Mouse (Mus musculus) liver, adult 2 months (tissue): Measurements from ENCODE around the gene Adgre5. TPM values are rescaled to one million over a fixed set of nuclear protein-coding genes. Genes with fewer than 3 reads are reported as not detected.

Experiments used
- DNase-seq: peaks from one replicate; pipeline ENCODE4 v3.0.0-alpha.2; 2011; ENCODE audit warnings: low read depth, low spot score; ENCODE audit errors: extremely low read depth
- H3K27ac ChIP-seq: fragments of 200-500 bp; replicated peaks from 2 replicates; pipeline ENCODE4 v1.5.1; 2012; ENCODE audit warnings: low read depth, mild to moderate bottlenecking, control low read depth, inconsistent platforms, low read length; ENCODE audit not compliant: insufficient read depth
- H3K27me3 ChIP-seq: fragments of 200-500 bp; 2 replicates; pipeline ENCODE4 v1.6.1; 2012; ENCODE audit warnings: mild to moderate bottlenecking, moderate library complexity, low read length, inconsistent platforms; ENCODE audit not compliant: control insufficient read depth, insufficient read depth
- H3K36me3 ChIP-seq: fragments of 200-500 bp; 2 replicates; pipeline ENCODE4 v1.6.1; 2012; ENCODE audit warnings: low read length, inconsistent platforms; ENCODE audit not compliant: control insufficient read depth, insufficient read depth
- H3K4me1 ChIP-seq: fragments of 200-500 bp; 2 replicates; pipeline ENCODE4 v1.6.1; 2011; ENCODE audit warnings: low read length; ENCODE audit not compliant: control insufficient read depth, insufficient read depth
- H3K4me3 ChIP-seq: fragments of 200-500 bp; 2 replicates; pipeline ENCODE4 v1.5.1; 2011; ENCODE audit warnings: low read depth, mild to moderate bottlenecking, control low read depth, low read length, moderate library complexity; ENCODE audit not compliant: insufficient read depth
- H3K79me2 ChIP-seq: fragments of 200-500 bp; 2 replicates; pipeline ENCODE4 v1.6.1; 2012; ENCODE audit warnings: inconsistent platforms, mild to moderate bottlenecking, low read length, moderate library complexity; ENCODE audit not compliant: control insufficient read depth, insufficient read depth
- H3K9ac ChIP-seq: fragments of 200-500 bp; 2 replicates; pipeline ENCODE4 v1.6.1; 2012; ENCODE audit warnings: low read depth, mild to moderate bottlenecking, control low read depth, inconsistent platforms, low read length
- CTCF ChIP-seq: fragments of 200-500 bp; IDR thresholded peaks from 2 replicates; pipeline ENCODE4 v1.5.1; 2011; ENCODE audit warnings: low read depth, low read length, control low read depth
- POLR2A ChIP-seq: fragments of 200-500 bp; IDR thresholded peaks from 2 replicates; pipeline ENCODE4 v1.6.1; 2011; ENCODE audit warnings: low read length, control low read depth; ENCODE audit not compliant: insufficient read depth; ENCODE audit errors: extremely low read depth
- WGBS: fragments of 180-500 bp; shearing (Covaris S2); methylation state at CpG from one replicate; pipeline ENCODE4 v1.1.7; 2018; 5-methylcytosine and 5-hydroxymethylcytosine counted together
- polyA plus RNA-seq: library from polyadenylated mRNA; depleted of rRNA; stranded (reverse); fragments of >200 nt; gene quantifications from 2 replicates; pipeline ENCODE4 v1.2.3, GENCODE M21; 2012; rRNA removed
- total RNA-seq: library from RNA; depleted of rRNA; stranded (reverse); fragments of >200 nt; gene quantifications from 2 replicates; pipeline ENCODE4 v1.2.3, GENCODE M21; 2014; rRNA removed

Gene Adgre5
- total and polyA plus RNA-seq, 2 experiments = 17.9 to 20.8 TPM

DNA sequence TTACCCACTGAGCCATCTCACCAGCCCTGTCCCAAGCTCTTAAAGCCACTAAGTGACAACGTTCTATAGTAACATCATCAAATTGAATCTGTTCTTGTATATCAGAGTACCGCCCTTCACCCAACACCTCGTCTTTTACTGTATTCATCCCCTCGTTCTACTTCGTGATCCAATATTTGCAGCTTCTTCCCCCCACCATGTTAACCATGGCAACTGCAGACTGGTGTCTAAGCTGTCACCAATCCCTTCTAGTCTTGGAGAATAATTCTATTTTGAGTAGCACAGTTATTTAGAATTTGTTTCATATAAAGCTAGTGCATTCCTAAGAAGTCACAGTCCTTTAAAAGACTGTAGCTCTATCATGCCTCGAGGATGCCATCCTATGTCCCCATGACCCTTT is 51.9 kb downstream of the Adgre5 start:
- Histone ChIP-seq H3K36me3 (peaks cover 13% of the 10 kb centered on the region), H3K79me2 (no peaks in the 10 kb centered on the region), H3K9ac (no peak overlapping the region), H3K4me3 (no peak overlapping the region), H3K4me1 (no peaks in the 10 kb centered on the region), H3K27me3 (no peaks in the 10 kb centered on the region), H3K27ac (no peak overlapping the region)
- 96% methylated on average over 6 of the region's 6 CpGs for WGBS
- TF ChIP-seq CTCF (no peak), POLR2A (no peak)
- no peak for DNase-seq

DNA sequence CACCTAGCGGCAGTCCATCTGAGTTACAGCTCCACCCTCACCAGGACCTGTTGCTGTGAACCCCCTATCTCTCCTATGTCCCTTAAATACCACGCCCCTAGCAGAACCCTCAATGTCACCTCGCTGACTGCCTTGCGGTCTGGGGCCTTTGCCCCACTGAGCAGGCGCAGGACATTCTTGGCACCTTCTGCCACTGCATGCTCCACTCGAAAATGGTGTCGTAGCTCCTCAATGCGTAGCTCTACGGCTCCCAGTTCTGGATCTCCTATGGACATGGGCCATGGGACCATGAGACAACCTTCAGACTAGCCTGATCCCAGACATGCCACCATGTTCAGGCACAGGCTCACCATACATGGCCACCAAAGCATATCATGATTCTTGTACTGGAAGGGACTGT is 56.6 kb downstream of the Adgre5 start:
- Histone ChIP-seq H3K4me3 (no peak overlapping the region), H3K4me1 (no peaks in the 10 kb centered on the region), H3K9ac (no peak overlapping the region), H3K79me2 (no peaks in the 10 kb centered on the region), H3K27ac (no peak overlapping the region), H3K36me3 (peaks cover 2% of the 10 kb centered on the region; the same call in 1 of the 2 replicates), H3K27me3 (no peaks in the 10 kb centered on the region)
- WGBS = 97% methylated on average over 9 of the region's 9 CpGs
- TF ChIP-seq CTCF (no peak), POLR2A (no peak)
- DNase-seq = no peak

DNA sequence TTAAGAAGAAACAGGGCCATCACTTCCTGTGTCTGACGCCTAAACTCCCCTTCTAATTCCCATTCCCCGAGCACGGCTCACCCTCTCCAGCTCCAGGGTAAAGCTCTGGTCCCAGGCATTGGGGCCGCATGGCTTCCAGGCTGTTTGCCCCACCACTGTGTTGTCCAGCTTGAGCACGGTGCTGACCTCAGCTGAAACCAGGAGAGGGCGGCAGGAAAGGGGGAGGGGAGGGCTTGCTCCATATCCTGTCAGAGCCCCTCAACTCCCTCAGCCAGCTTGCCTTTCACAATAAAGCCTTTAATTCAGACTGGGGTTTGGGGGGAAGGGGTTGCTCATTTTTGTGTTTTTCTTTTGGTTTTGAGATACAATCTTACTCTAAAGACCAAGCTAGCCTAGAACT is 60.0 kb downstream of the Adgre5 start:
- 68% methylated on average over 6 of the region's 6 CpGs for WGBS
- no peak for DNase-seq
- H3K36me3 ChIP-seq = peaks cover 7% of the 10 kb centered on the region; the same call in 1 of the 2 replicates
- H3K4me1 ChIP-seq = no peaks in the 10 kb centered on the region
- TF ChIP-seq POLR2A = no peak
- no peak for TF ChIP-seq CTCF
- no peaks in the 10 kb centered on the region for H3K27me3 ChIP-seq
- H3K27ac ChIP-seq = no peak overlapping the region
- no peak overlapping the region for H3K4me3 ChIP-seq
- H3K79me2 ChIP-seq = no peaks in the 10 kb centered on the region
- H3K9ac ChIP-seq = no peak overlapping the region

DNA sequence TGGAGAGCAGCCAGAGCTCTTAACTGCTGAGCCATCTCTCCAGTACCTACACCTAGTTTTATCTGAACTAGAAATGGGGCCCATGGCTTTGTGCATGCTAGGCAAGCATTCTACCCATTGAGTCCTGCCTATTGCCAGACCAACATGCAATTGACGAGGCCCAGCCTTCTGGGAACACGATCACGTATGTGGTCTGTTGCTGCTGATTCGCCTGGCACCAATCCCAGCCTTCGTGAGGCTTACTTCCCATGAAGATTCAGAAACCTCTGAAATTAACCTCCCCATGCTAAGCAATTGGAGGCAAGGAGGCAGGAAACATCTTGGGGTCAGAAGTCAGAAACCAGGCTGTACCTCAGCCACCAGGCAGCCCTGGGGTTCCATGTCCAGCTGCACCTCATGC is 60.5 kb downstream of the Adgre5 start:
- DNase-seq = no peak
- H3K4me3 ChIP-seq = no peak overlapping the region
- H3K4me1 ChIP-seq = no peaks in the 10 kb centered on the region
- H3K27ac ChIP-seq = no peak overlapping the region
- no peak for TF ChIP-seq CTCF
- no peak for TF ChIP-seq POLR2A
- H3K9ac ChIP-seq = no peak overlapping the region
- 90% methylated on average over 5 of the region's 5 CpGs for WGBS
- no peaks in the 10 kb centered on the region for H3K27me3 ChIP-seq
- peaks cover 8% of the 10 kb centered on the region; the same call in 1 of the 2 replicates for H3K36me3 ChIP-seq
- no peaks in the 10 kb centered on the region for H3K79me2 ChIP-seq

DNA sequence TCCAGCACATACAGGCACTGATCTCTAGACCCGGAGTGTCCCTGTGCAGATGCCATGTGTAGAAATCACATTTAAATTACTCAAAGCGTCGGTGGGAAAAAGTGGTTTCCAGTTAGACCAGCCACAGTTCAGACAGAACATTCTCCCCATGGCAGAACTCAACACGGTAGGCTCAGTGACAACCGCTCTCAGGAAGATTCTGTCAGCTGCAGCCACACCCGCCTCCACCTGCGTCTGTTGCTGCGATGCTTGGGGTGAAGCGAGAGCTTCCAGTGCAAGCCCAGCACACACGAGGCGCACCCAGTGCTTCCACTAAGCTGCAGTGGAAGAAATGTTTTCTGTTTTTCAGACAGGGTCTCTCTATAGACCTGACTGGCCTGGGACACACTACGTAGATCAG is 61.3 kb downstream of the Adgre5 start:
- peaks cover 8% of the 10 kb centered on the region; the same call in 1 of the 2 replicates for H3K36me3 ChIP-seq
- no peak overlapping the region for H3K27ac ChIP-seq
- no peaks in the 10 kb centered on the region for H3K79me2 ChIP-seq
- no peaks in the 10 kb centered on the region for H3K4me1 ChIP-seq
- H3K4me3 ChIP-seq = no peak overlapping the region
- H3K9ac ChIP-seq = no peak overlapping the region
- H3K27me3 ChIP-seq = no peaks in the 10 kb centered on the region
- WGBS = 95% methylated on average over 12 of the region's 12 CpGs
- no peak for TF ChIP-seq POLR2A
- no peak for TF ChIP-seq CTCF
- DNase-seq = no peak

DNA sequence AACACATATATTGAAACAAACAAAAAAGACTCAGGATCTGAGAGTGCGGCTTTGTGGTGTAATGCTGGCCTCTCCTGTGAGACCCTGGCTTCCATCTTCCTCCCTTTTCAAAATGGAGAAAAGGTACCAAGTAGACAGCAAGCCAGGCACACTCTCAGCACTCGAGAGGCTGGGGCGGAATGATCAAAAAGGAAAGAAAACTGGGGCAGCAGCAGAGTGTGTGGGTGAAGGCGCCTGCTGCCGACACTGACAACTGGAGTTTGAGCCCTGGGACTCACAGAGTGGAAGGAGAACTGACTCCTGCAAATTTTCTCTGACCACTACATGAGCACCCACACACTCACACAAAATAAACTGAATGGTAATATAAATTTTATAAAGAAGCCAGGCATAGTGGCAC is 66.6 kb downstream of the Adgre5 start:
- no peaks in the 10 kb centered on the region for H3K79me2 ChIP-seq
- DNase-seq = no peak
- no peak overlapping the region for H3K27ac ChIP-seq
- H3K27me3 ChIP-seq = no peaks in the 10 kb centered on the region
- whole genome bisulfite sequencing = 93% methylated on average over 5 of the region's 5 CpGs
- no peak overlapping the region for H3K9ac ChIP-seq
- TF ChIP-seq CTCF (no peak), POLR2A (no peak)
- H3K4me1 ChIP-seq = no peaks in the 10 kb centered on the region
- H3K4me3 ChIP-seq = no peak overlapping the region
- peaks cover 8% of the 10 kb centered on the region; the same call in 1 of the 2 replicates for H3K36me3 ChIP-seq

Other genes starting within 250 kb of the Adgre5 start
- gene Olfr370, start 205.5 kb downstream of the Adgre5 start, total RNA-seq = not detected in 2 replicates
- not detected in 2 replicates for gene Olfr370, start 205.5 kb downstream of the Adgre5 start, polyA plus RNA-seq
- gene Ndufb7, start 174.7 kb downstream of the Adgre5 start, total RNA-seq = 190 and 193 TPM in 2 replicates
- gene Ndufb7, start 174.7 kb downstream of the Adgre5 start, polyA plus RNA-seq = 297 and 359 TPM in 2 replicates
- 108 and 130 TPM in 2 replicates for gene Tecr, start 133.4 kb downstream of the Adgre5 start, total RNA-seq
- gene Tecr, start 133.4 kb downstream of the Adgre5 start, polyA plus RNA-seq = 647 and 677 TPM in 2 replicates
- gene Dnajb1, start 133.1 kb downstream of the Adgre5 start, total RNA-seq = 8.3 and 12.4 TPM in 2 replicates
- gene Dnajb1, start 133.1 kb downstream of the Adgre5 start, polyA plus RNA-seq = 17.0 and 18.2 TPM in 2 replicates
- gene Gipc1, start 88.6 kb downstream of the Adgre5 start, total RNA-seq = 12.6 and 14.6 TPM in 2 replicates
- gene Gipc1, start 88.6 kb downstream of the Adgre5 start, polyA plus RNA-seq = 14.5 and 15.7 TPM in 2 replicates
- under 0.01 and 0.20 TPM in 2 replicates for gene Ptger1, start 74.6 kb downstream of the Adgre5 start, total RNA-seq
- 0.11 and 0.20 TPM in 2 replicates for gene Ptger1, start 74.6 kb downstream of the Adgre5 start, polyA plus RNA-seq
- 17.3 and 20.1 TPM in 2 replicates for gene Pkn1, start 42.1 kb downstream of the Adgre5 start, total RNA-seq
- 18.0 and 28.8 TPM in 2 replicates for gene Pkn1, start 42.1 kb downstream of the Adgre5 start, polyA plus RNA-seq
- gene Ddx39, start 26.1 kb downstream of the Adgre5 start, total RNA-seq = 13.5 and 19.2 TPM in 2 replicates
- 14.3 and 17.2 TPM in 2 replicates for gene Ddx39, start 26.1 kb downstream of the Adgre5 start, polyA plus RNA-seq
- gene Adgrl1, start 158.8 kb upstream of the Adgre5 start, total RNA-seq = 1.6 TPM in 2 replicates
- 2.7 and 3.5 TPM in 2 replicates for gene Adgrl1, start 158.8 kb upstream of the Adgre5 start, polyA plus RNA-seq
- gene Gm10644, start 213.9 kb upstream of the Adgre5 start, total RNA-seq = 1.8 and 2.0 TPM in 2 replicates
- 4.0 and 4.3 TPM in 2 replicates for gene Gm10644, start 213.9 kb upstream of the Adgre5 start, polyA plus RNA-seq
- gene Asf1b, start 214.2 kb upstream of the Adgre5 start, total RNA-seq = 0.37 and 1.1 TPM in 2 replicates
- gene Asf1b, start 214.2 kb upstream of the Adgre5 start, polyA plus RNA-seq = 0.86 and 1.4 TPM in 2 replicates
- gene Prkaca, start 231.7 kb upstream of the Adgre5 start, total RNA-seq = 23.0 and 24.9 TPM in 2 replicates
- gene Prkaca, start 231.7 kb upstream of the Adgre5 start, polyA plus RNA-seq = 47.8 and 56.5 TPM in 2 replicates